Mouse (Mus musculus) erythroblast, embryonic 14.5 days (primary cell): ENCODE measurements around the gene Gm4707. TPM values are rescaled to one million over a fixed set of nuclear protein-coding genes. Genes with fewer than 3 reads are reported as not detected.
"Not testable (repeated sequence)": the region's sequence is repeated elsewhere in the genome, so short reads cannot be mapped to it uniquely, and the experiment has no call there.

Experiments
- H3K27me3 ChIP-seq: 2 replicates; pipeline ENCODE4 v1.6.1; 2012; ENCODE audit warnings: inconsistent platforms; ENCODE audit not compliant: control insufficient read depth
- H3K36me3 ChIP-seq: 2 replicates; pipeline ENCODE4 v1.6.1; 2012; ENCODE audit warnings: mild to moderate bottlenecking, inconsistent platforms; ENCODE audit not compliant: control insufficient read depth
- H3K4me1 ChIP-seq: 2 replicates; pipeline ENCODE4 v1.6.1; 2012; ENCODE audit warnings: inconsistent platforms; ENCODE audit not compliant: control insufficient read depth
- H3K4me3 ChIP-seq: replicated peaks from 2 replicates; pipeline ENCODE3; 2012; ENCODE audit warnings: moderate library complexity, mild to moderate bottlenecking, inconsistent platforms
- H3K9me3 ChIP-seq: 2 replicates; pipeline ENCODE4 v1.6.1; 2012; ENCODE audit warnings: low read length, inconsistent platforms, mixed read lengths; ENCODE audit not compliant: control insufficient read depth
- GATA1 ChIP-seq: IDR thresholded peaks from 2 replicates; pipeline ENCODE4 v1.6.1; 2012; ENCODE audit warnings: low read length, inconsistent platforms, mixed read lengths
- TAL1 ChIP-seq: IDR thresholded peaks from 3 replicates; pipeline ENCODE4 v1.6.1; 2012; ENCODE audit warnings: low read length, inconsistent platforms, mixed read lengths
- polyA plus RNA-seq: library from polyadenylated mRNA; stranded (reverse); fragments of >175 nt; gene quantifications from 2 replicates; pipeline ENCODE4 v1.2.3, GENCODE M21; 2012

The Gm4707 gene
- polyA plus RNA-seq, 1 experiment: 0.02 TPM

- Histone ChIP-seq H3K27me3 (no peaks in the 10 kb centered on the region), H3K4me1 (no peaks in the 10 kb centered on the region; the same call in 1 of the 2 replicates), H3K36me3 (peaks cover 89% of the 10 kb centered on the region), H3K9me3 (no peaks in the 10 kb centered on the region), H3K4me3 (no peak overlapping the region)
- no peak for TF ChIP-seq GATA1
- no peak for TF ChIP-seq TAL1
These were observed 594 bp upstream of the Gm4707 start for GRCm38 (mm10) chr17:71460312-71460711.

GRCm38 (mm10) chr17:71457361-71457760, 2.4 kb downstream of the Gm4707 start:
- not testable (repeated sequence) for H3K4me1 ChIP-seq, H3K4me3 ChIP-seq, H3K9me3 ChIP-seq, H3K27me3 ChIP-seq
- H3K36me3 ChIP-seq: peaks cover 81% of the 10 kb centered on the region

GRCm38 (mm10) chr17:71445191-71445590, 14.5 kb downstream of the Gm4707 start:
- Histone ChIP-seq H3K4me1 (no peaks in the 10 kb centered on the region), H3K9me3 (no peaks in the 10 kb centered on the region), H3K36me3 (peaks cover 72% of the 10 kb centered on the region), H3K4me3 (no peak overlapping the region), H3K27me3 (no peaks in the 10 kb centered on the region)
- no peak for TF ChIP-seq TAL1
- no peak for TF ChIP-seq GATA1

GRCm38 (mm10) chr17:71444718-71445117, 15.0 kb downstream of the Gm4707 start:
- Histone ChIP-seq H3K9me3 (no peaks in the 10 kb centered on the region), H3K27me3 (no peaks in the 10 kb centered on the region), H3K4me1 (no peaks in the 10 kb centered on the region), H3K36me3 (peaks cover 76% of the 10 kb centered on the region), H3K4me3 (no peak overlapping the region)
- no peak for TF ChIP-seq GATA1
- TF ChIP-seq TAL1: no peak

GRCm38 (mm10) chr17:71444126-71444525, 15.6 kb downstream of the Gm4707 start:
- no peak for TF ChIP-seq TAL1
- TF ChIP-seq GATA1: no peak
- Histone ChIP-seq H3K27me3 (no peaks in the 10 kb centered on the region), H3K9me3 (no peaks in the 10 kb centered on the region), H3K36me3 (peaks cover 79% of the 10 kb centered on the region), H3K4me3 (no peak overlapping the region), H3K4me1 (no peaks in the 10 kb centered on the region)

GRCm38 (mm10) chr17:71443273-71443672, 16.4 kb downstream of the Gm4707 start:
- Histone ChIP-seq H3K4me1 (no peaks in the 10 kb centered on the region), H3K9me3 (no peaks in the 10 kb centered on the region), H3K4me3 (no peak overlapping the region), H3K27me3 (no peaks in the 10 kb centered on the region), H3K36me3 (peaks cover 76% of the 10 kb centered on the region)
- TF ChIP-seq TAL1: no peak
- no peak for TF ChIP-seq GATA1

GRCm38 (mm10) chr17:71422502-71422901, 37.2 kb downstream of the Gm4707 start:
- H3K4me1 ChIP-seq, H3K4me3 ChIP-seq, H3K27me3 ChIP-seq: not testable (repeated sequence)
- H3K9me3 ChIP-seq: peaks cover 12% of the 10 kb centered on the region
- peaks cover 75% of the 10 kb centered on the region for H3K36me3 ChIP-seq

GRCm38 (mm10) chr17:71419448-71419847, 40.3 kb downstream of the Gm4707 start:
- not testable (repeated sequence) for H3K27me3 ChIP-seq, H3K4me1 ChIP-seq, H3K4me3 ChIP-seq
- H3K36me3 ChIP-seq: peaks cover 76% of the 10 kb centered on the region
- H3K9me3 ChIP-seq: peaks cover 12% of the 10 kb centered on the region

- no peak for TF ChIP-seq TAL1
- no peak for TF ChIP-seq GATA1
- no peak overlapping the region for H3K4me3 ChIP-seq
- peaks cover 5% of the 10 kb centered on the region for H3K4me1 ChIP-seq
- H3K9me3 ChIP-seq: peaks cover 6% of the 10 kb centered on the region
- no peaks in the 10 kb centered on the region for H3K27me3 ChIP-seq
- H3K36me3 ChIP-seq: peaks cover 70% of the 10 kb centered on the region
These were observed 42.7 kb downstream of the Gm4707 start for GRCm38 (mm10) chr17:71417008-71417407.

Other genes starting within 250 kb of the Gm4707 start
- 21.3 and 32.0 TPM in 2 replicates for gene Emilin2, start 147.9 kb downstream of the Gm4707 start, polyA plus RNA-seq
- gene Smchd1, start 15.4 kb upstream of the Gm4707 start, polyA plus RNA-seq: 0.19 and 0.27 TPM in 2 replicates
- gene Ndc80, start 66.9 kb upstream of the Gm4707 start, polyA plus RNA-seq: 1.2 and 2.4 TPM in 2 replicates
- not detected in 2 replicates for gene Spdya, start 92.1 kb upstream of the Gm4707 start, polyA plus RNA-seq
- 0.45 and 0.56 TPM in 2 replicates for gene Wdr43, start 156.0 kb upstream of the Gm4707 start, polyA plus RNA-seq
- gene Togaram2, start 213.3 kb upstream of the Gm4707 start, polyA plus RNA-seq: not detected in 2 replicates